Mouse (Mus musculus) CD4-positive, CD25-positive, alpha-beta regulatory T cell, adult 9 weeks (primary cell): ENCODE results near the gene Vps54. TPM values are rescaled to one million over a fixed set of nuclear protein-coding genes. Genes with fewer than 3 reads are reported as not detected.

ENCODE experiments used
- polyA plus RNA-seq: library from polyadenylated mRNA; unstranded; fragments of 100-300 nt; shearing (Covaris generic); gene quantifications from one replicate; pipeline ENCODE4 v1.2.1, GENCODE M21; 2017

Gene Vps54
- polyA plus RNA-seq = 30.6 TPM

GRCm38 (mm10) chr11:21239021-21239661 is at the start of gene Vps54:
Gene Vps54 (plus strand): TSS chr11:21239281.

Other genes starting within 250 kb of the Vps54 start
- 33.8 TPM for gene Peli1, start 148.0 kb upstream of the Vps54 start, polyA plus RNA-seq
- gene Ugp2, start 131.9 kb downstream of the Vps54 start, polyA plus RNA-seq = 53.3 TPM